Mouse (Mus musculus): Measurements from ENCODE around the gene Sec14l4. TPM values are rescaled to one million over a fixed set of nuclear protein-coding genes. Genes with fewer than 3 reads are reported as not detected.
A peak's percentile ranks its signal among the peaks of the same experiment; 100 is the strongest.

Gene Sec14l4
- polyA plus RNA-seq, 1 experiment, result 5.2 TPM

- TF ChIP-seq EP300 (IDR thresholded peaks at IDR 0.05; ENCODE audit: insufficient read depth, low read depth, low read length) (no peak), CTCF (IDR thresholded peaks at IDR 0.05; ENCODE audit: low read depth, low read length) (peak; percentile 76)
- Histone ChIP-seq H3K9ac (ENCODE audit: low read depth, poor library complexity, severe bottlenecking) (no peak overlapping the region), H3K9me3 (replicated peaks; ENCODE audit: control insufficient read depth, insufficient read depth, low read length, poor library complexity, severe bottlenecking) (no peaks in the 10 kb centered on the region), H3K4me1 (ENCODE audit: control insufficient read depth, insufficient read depth, low read length) (no peaks in the 10 kb centered on the region), H3K36me3 (ENCODE audit: control insufficient read depth, insufficient read depth, low read length, poor library complexity, severe bottlenecking) (no peaks in the 10 kb centered on the region), H3K27ac (ENCODE audit: insufficient read depth, low read length) (no peak overlapping the region), H3K4me3 (ENCODE audit: low read depth, low read length) (no peak overlapping the region), H3K27me3 (ENCODE audit: control insufficient read depth, insufficient read depth, low read length, poor library complexity, severe bottlenecking) (no peaks in the 10 kb centered on the region)
Measured at GRCm38 (mm10) chr11:4080219-4080618, 49.0 kb downstream of the Sec14l4 start.

- Histone ChIP-seq H3K4me3 (ENCODE audit: low read depth, low read length) (no peak overlapping the region), H3K9me3 (replicated peaks; ENCODE audit: control insufficient read depth, insufficient read depth, low read length, poor library complexity, severe bottlenecking) (no peaks in the 10 kb centered on the region), H3K27me3 (ENCODE audit: control insufficient read depth, insufficient read depth, low read length, poor library complexity, severe bottlenecking) (no peaks in the 10 kb centered on the region), H3K9ac (ENCODE audit: low read depth, poor library complexity, severe bottlenecking) (no peak overlapping the region), H3K36me3 (ENCODE audit: control insufficient read depth, insufficient read depth, low read length, poor library complexity, severe bottlenecking) (no peaks in the 10 kb centered on the region), H3K4me1 (ENCODE audit: control insufficient read depth, insufficient read depth, low read length) (no peaks in the 10 kb centered on the region), H3K27ac (ENCODE audit: insufficient read depth, low read length) (no peak overlapping the region)
- TF ChIP-seq CTCF (IDR thresholded peaks at IDR 0.05; ENCODE audit: low read depth, low read length) (peak; percentile 56), EP300 (IDR thresholded peaks at IDR 0.05; ENCODE audit: insufficient read depth, low read depth, low read length) (no peak)
Measured at GRCm38 (mm10) chr11:4083316-4084078, 52.2 kb downstream of the Sec14l4 start.

DNA sequence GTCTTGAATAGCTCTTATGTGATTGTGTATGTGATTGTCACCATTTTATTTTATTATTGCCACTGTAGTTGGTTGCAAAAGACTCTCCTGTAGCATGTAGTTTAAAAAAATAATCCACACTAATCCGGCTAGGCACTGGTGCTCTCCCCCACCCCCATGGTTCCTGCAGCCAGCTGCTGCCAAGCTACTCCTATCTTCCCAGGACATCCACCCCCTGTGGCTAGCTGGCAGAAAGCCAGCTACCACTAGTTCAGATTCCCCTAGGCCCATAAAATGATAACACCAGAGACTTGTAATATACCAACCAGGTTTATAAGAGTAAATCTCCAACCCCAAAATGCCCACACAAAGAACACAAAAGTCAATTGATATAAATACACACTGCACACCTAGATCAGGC lies 55.0 kb downstream of the Sec14l4 start:
- Histone ChIP-seq H3K27ac (ENCODE audit: insufficient read depth, low read length) (no peak overlapping the region), H3K27me3 (ENCODE audit: control insufficient read depth, insufficient read depth, low read length, poor library complexity, severe bottlenecking) (no peaks in the 10 kb centered on the region), H3K9ac (ENCODE audit: low read depth, poor library complexity, severe bottlenecking) (no peak overlapping the region), H3K4me3 (ENCODE audit: low read depth, low read length) (no peak overlapping the region), H3K4me1 (ENCODE audit: control insufficient read depth, insufficient read depth, low read length) (no peaks in the 10 kb centered on the region), H3K9me3 (replicated peaks; ENCODE audit: control insufficient read depth, insufficient read depth, low read length, poor library complexity, severe bottlenecking) (no peaks in the 10 kb centered on the region; the same call in 1 of the 2 replicates), H3K36me3 (ENCODE audit: control insufficient read depth, insufficient read depth, low read length, poor library complexity, severe bottlenecking) (no peaks in the 10 kb centered on the region)
- no peak for TF ChIP-seq POLR2A (IDR thresholded peaks at IDR 0.05; ENCODE audit: insufficient read depth, low read length)
- no peak for TF ChIP-seq CTCF (IDR thresholded peaks at IDR 0.05; ENCODE audit: low read depth, low read length)
- TF ChIP-seq EP300 (IDR thresholded peaks at IDR 0.05; ENCODE audit: insufficient read depth, low read depth, low read length), result no peak

GRCm38 (mm10) chr11:4087267-4087666 lies 56.0 kb downstream of the Sec14l4 start:
- Histone ChIP-seq H3K4me1 (ENCODE audit: control insufficient read depth, insufficient read depth, low read length) (no peaks in the 10 kb centered on the region), H3K27ac (ENCODE audit: insufficient read depth, low read length) (no peak overlapping the region), H3K36me3 (ENCODE audit: control insufficient read depth, insufficient read depth, low read length, poor library complexity, severe bottlenecking) (no peaks in the 10 kb centered on the region; the same call in none of the 2 replicates), H3K9me3 (replicated peaks; ENCODE audit: control insufficient read depth, insufficient read depth, low read length, poor library complexity, severe bottlenecking) (no peaks in the 10 kb centered on the region; the same call in 1 of the 2 replicates), H3K4me3 (ENCODE audit: low read depth, low read length) (no peak overlapping the region), H3K9ac (ENCODE audit: low read depth, poor library complexity, severe bottlenecking) (no peak overlapping the region), H3K27me3 (ENCODE audit: control insufficient read depth, insufficient read depth, low read length, poor library complexity, severe bottlenecking) (no peaks in the 10 kb centered on the region)
- TF ChIP-seq EP300 (IDR thresholded peaks at IDR 0.05; ENCODE audit: insufficient read depth, low read depth, low read length), result no peak
- TF ChIP-seq CTCF (IDR thresholded peaks at IDR 0.05; ENCODE audit: low read depth, low read length), result no peak
- no peak for TF ChIP-seq POLR2A (IDR thresholded peaks at IDR 0.05; ENCODE audit: insufficient read depth, low read length)

DNA sequence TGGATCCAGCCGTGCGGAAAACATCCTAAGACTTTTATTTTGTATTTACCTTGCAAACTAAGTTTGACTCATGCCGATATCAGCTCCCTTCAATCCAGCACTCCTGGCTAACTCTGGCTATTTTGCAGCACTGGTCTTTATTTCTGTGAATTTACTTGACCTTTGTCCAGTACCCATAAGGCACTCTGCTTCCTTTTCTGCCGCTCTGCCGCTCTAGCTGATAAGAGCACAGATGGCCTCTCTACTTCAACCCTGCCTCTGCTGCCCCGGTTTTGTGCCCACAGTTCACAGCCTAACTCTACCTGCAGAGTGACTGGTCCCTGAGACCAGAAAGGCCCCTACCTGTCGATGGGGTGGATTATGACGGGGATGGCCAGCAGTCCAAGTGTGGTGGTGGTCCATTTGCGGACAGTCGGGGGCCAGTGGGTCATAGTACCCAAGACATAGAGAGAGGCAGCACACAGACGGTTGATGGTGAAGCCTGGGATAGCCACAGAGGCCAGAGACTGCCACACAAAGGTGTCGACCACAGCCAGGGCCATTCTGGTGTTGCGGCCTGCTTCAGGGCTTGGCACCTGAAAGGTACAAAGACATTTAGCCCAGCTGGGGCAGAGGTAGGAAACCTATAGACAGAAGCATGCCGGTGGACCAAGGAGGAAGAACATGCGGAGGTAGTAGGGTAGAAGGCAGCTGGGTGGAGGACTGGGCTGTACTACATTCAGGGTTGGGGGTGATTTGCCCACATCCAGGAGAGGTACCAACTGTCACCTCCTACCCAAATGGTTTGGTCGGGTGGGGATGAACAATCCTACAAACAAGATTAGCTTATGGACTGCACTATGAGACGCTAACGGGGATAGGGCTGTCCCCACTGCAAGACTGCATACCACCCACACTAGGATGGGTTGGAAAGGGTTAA lies 62.5 kb downstream of the Sec14l4 start:
- Histone ChIP-seq H3K4me1 (ENCODE audit: control insufficient read depth, insufficient read depth, low read length) (no peaks in the 10 kb centered on the region), H3K9me3 (replicated peaks; ENCODE audit: control insufficient read depth, insufficient read depth, low read length, poor library complexity, severe bottlenecking) (no peaks in the 10 kb centered on the region; the same call in 1 of the 2 replicates), H3K27ac (ENCODE audit: insufficient read depth, low read length) (no peak overlapping the region), H3K36me3 (ENCODE audit: control insufficient read depth, insufficient read depth, low read length, poor library complexity, severe bottlenecking) (no peaks in the 10 kb centered on the region; the same call in none of the 2 replicates), H3K4me3 (ENCODE audit: low read depth, low read length) (peak overlapping the region; percentile 35), H3K9ac (ENCODE audit: low read depth, poor library complexity, severe bottlenecking) (0 out of 2 replicates have a peak overlapping the region, but pooled peaks have one; percentile 70), H3K27me3 (ENCODE audit: control insufficient read depth, insufficient read depth, low read length, poor library complexity, severe bottlenecking) (no peaks in the 10 kb centered on the region)
- no peak for TF ChIP-seq POLR2A (IDR thresholded peaks at IDR 0.05; ENCODE audit: insufficient read depth, low read length)
- no peak for TF ChIP-seq EP300 (IDR thresholded peaks at IDR 0.05; ENCODE audit: insufficient read depth, low read depth, low read length)
- no peak for TF ChIP-seq CTCF (IDR thresholded peaks at IDR 0.05; ENCODE audit: low read depth, low read length)
